Comparison of ENCODE assay signal across 19 mouse cellular contexts in genomic region chr5:51584186-51584585, GRCm38 (mm10). TPM values are rescaled to one million over a fixed set of nuclear protein-coding genes. Genes with fewer than 3 reads are reported as not detected.
"Had no signal": no experiment of that assay in that cellular context is flagged by ENCODE, and none has a peak within 500 bp of the region (broad histone marks: within the 10 kb centered on the region; RNA-seq: fewer than 3 reads in every experiment).

No protein-coding gene starts in this region.

- H3K27ac ChIP-seq: liver, embryonic 14.5 days; lung, embryonic 15.5 days; midbrain, embryonic 10.5 days; midbrain, embryonic 12.5 days; neural tube, embryonic 13.5 days; neural tube, embryonic 15.5 days; stomach, embryonic 15.5 days had no signal

- H3K9ac ChIP-seq: liver, embryonic 14.5 days; lung, embryonic 15.5 days; midbrain, embryonic 12.5 days; neural tube, embryonic 13.5 days; neural tube, embryonic 15.5 days; stomach, embryonic 15.5 days had no signal

- DNase-seq: lung, adult 2 months; lung, postnatal 4 days; midbrain, embryonic 14.5 days; retina, postnatal 1 day; right cerebral cortex, postnatal 4 days; thymus, adult 2 months; thymus, postnatal 25 days; thymus, postnatal 4 days had no signal

- H3K36me3 ChIP-seq: lung, embryonic 15.5 days; midbrain, embryonic 10.5 days; midbrain, embryonic 12.5 days; neural tube, embryonic 13.5 days; neural tube, embryonic 15.5 days; stomach, embryonic 15.5 days had no signal

- H3K4me3 ChIP-seq: lung, embryonic 15.5 days; midbrain, embryonic 10.5 days; midbrain, embryonic 12.5 days; myocyte; neural tube, embryonic 13.5 days; neural tube, embryonic 15.5 days; stomach, embryonic 15.5 days had no signal

- H3K4me2 ChIP-seq: lung, embryonic 15.5 days; midbrain, embryonic 12.5 days; neural tube, embryonic 13.5 days; neural tube, embryonic 15.5 days had no signal

- H3K4me1 ChIP-seq: midbrain, embryonic 10.5 days; midbrain, embryonic 12.5 days had no signal

- H3K27me3 ChIP-seq: lung, embryonic 15.5 days; midbrain, embryonic 12.5 days; neural tube, embryonic 13.5 days; neural tube, embryonic 15.5 days; stomach, embryonic 15.5 days had no signal

- H3K9me3 ChIP-seq: lung, embryonic 15.5 days; midbrain, embryonic 10.5 days; midbrain, embryonic 12.5 days; neural tube, embryonic 13.5 days; neural tube, embryonic 15.5 days; stomach, embryonic 15.5 days had no signal

- ATAC-seq: lung, postnatal 0 days had no signal

RNA-seq across cellular contexts. Expression of gene Ppargc1a, which starts 16.7 kb away (rescaled TPM):
- total RNA-seq: megakaryocyte, adult 5-6 weeks; megakaryocyte-erythroid progenitor cell, adult 5-6 weeks had no signal
